Mouse (Mus musculus): ENCODE data around the gene Ccdc34.
A peak's percentile ranks its signal among the peaks of the same experiment; 100 is the strongest.

Ccdc34 gene

GRCm38 (mm10) chr2:109996411-109996810, 21.2 kb upstream of the Ccdc34 start:
- peak in 1 of 2 experiments; percentile 20 for DNase-seq (ENCODE audit: low spot score in 2 of 2)

- DNase-seq (ENCODE audit: low spot score in 2 of 2), result no peak
Observed at GRCm38 (mm10) chr2:110004668-110005067, 12.9 kb upstream of the Ccdc34 start.

GRCm38 (mm10) chr2:110005164-110005563, 12.5 kb upstream of the Ccdc34 start:
- DNase-seq (ENCODE audit: low spot score in 2 of 2), result no peak

GRCm38 (mm10) chr2:110005596-110006239, 11.9 kb upstream of the Ccdc34 start:
- DNase-seq (ENCODE audit: low spot score in 2 of 2), result no peak

- peak in 1 of 2 experiments; percentile 45 for DNase-seq (ENCODE audit: low spot score in 2 of 2)
Observed at GRCm38 (mm10) chr2:110007423-110008267, 10.0 kb upstream of the Ccdc34 start.

- no peak for DNase-seq (ENCODE audit: low spot score in 2 of 2)
Observed at GRCm38 (mm10) chr2:110009449-110009848, 8.2 kb upstream of the Ccdc34 start.

- no peak for DNase-seq (ENCODE audit: low spot score in 2 of 2)
Observed at GRCm38 (mm10) chr2:110012184-110012725, 5.4 kb upstream of the Ccdc34 start.

GRCm38 (mm10) chr2:110017087-110017486, 530 bp upstream of the Ccdc34 start:
- no peak for DNase-seq (ENCODE audit: low spot score in 2 of 2)

- no peak for DNase-seq (ENCODE audit: low spot score in 2 of 2)
Observed at GRCm38 (mm10) chr2:110019656-110020055, 2.0 kb downstream of the Ccdc34 start.

GRCm38 (mm10) chr2:110020430-110020829, 2.8 kb downstream of the Ccdc34 start:
- DNase-seq (ENCODE audit: low spot score in 2 of 2), result no peak

- no peak for DNase-seq (ENCODE audit: low spot score in 2 of 2)
Observed at GRCm38 (mm10) chr2:110036265-110036664, 18.6 kb downstream of the Ccdc34 start.

GRCm38 (mm10) chr2:110036665-110037064, 19.0 kb downstream of the Ccdc34 start:
- no peak for DNase-seq (ENCODE audit: low spot score in 2 of 2)

GRCm38 (mm10) chr2:110037221-110037620, 19.6 kb downstream of the Ccdc34 start:
- DNase-seq (ENCODE audit: low spot score in 2 of 2), result no peak

GRCm38 (mm10) chr2:110038341-110038740, 20.7 kb downstream of the Ccdc34 start:
- no peak for DNase-seq (ENCODE audit: low spot score in 2 of 2)

GRCm38 (mm10) chr2:110042861-110043760, 25.5 kb downstream of the Ccdc34 start:
- no peak for DNase-seq (ENCODE audit: low spot score in 2 of 2)

- no peak for DNase-seq (ENCODE audit: low spot score in 2 of 2)
Observed at GRCm38 (mm10) chr2:110058424-110058823, 40.8 kb downstream of the Ccdc34 start.

GRCm38 (mm10) chr2:110063131-110063530, 45.5 kb downstream of the Ccdc34 start:
- DNase-seq (ENCODE audit: low spot score in 2 of 2), result no peak

- no peak for DNase-seq (ENCODE audit: low spot score in 2 of 2)
Observed at GRCm38 (mm10) chr2:110068916-110069315, 51.3 kb downstream of the Ccdc34 start.

- DNase-seq (ENCODE audit: low spot score in 2 of 2), result no peak
Observed at GRCm38 (mm10) chr2:110073023-110073422, 55.4 kb downstream of the Ccdc34 start.

GRCm38 (mm10) chr2:110074646-110075452, 57.2 kb downstream of the Ccdc34 start:
- no peak for DNase-seq (ENCODE audit: low spot score in 2 of 2)

GRCm38 (mm10) chr2:110077240-110077639, 59.6 kb downstream of the Ccdc34 start:
- DNase-seq (ENCODE audit: low spot score in 2 of 2), result no peak

Data from spleen, postnatal 10 days (tissue).